Mouse (Mus musculus) heart, adult 2 months (tissue): ENCODE measurements around the gene Hspa8. TPM values are rescaled to one million over a fixed set of nuclear protein-coding genes. Genes with fewer than 3 reads are reported as not detected.

Experiments
- DNase-seq, 2 experiments: peaks; one replicate each; pipeline ENCODE4 v3.0.0; 2021
- H3K27ac ChIP-seq: fragments of 200-600 bp; 2 replicates; pipeline ENCODE4 v1.8.1; 2022
- H3K27me3 ChIP-seq: fragments of 200-500 bp; 2 replicates; pipeline ENCODE4 v1.6.1; 2012; ENCODE audit warnings: mild to moderate bottlenecking, low read length, inconsistent platforms, mixed read lengths; ENCODE audit not compliant: control insufficient read depth, insufficient read depth
- H3K36me3 ChIP-seq: fragments of 200-500 bp; 2 replicates; pipeline ENCODE4 v1.6.1; 2012; ENCODE audit warnings: low read length, inconsistent platforms; ENCODE audit not compliant: control insufficient read depth, insufficient read depth
- H3K4me1 ChIP-seq: fragments of 200-500 bp; 2 replicates; pipeline ENCODE4 v1.6.1; 2011; ENCODE audit warnings: low read length; ENCODE audit not compliant: control insufficient read depth, insufficient read depth
- H3K4me3 ChIP-seq: fragments of 200-600 bp; 2 replicates; pipeline ENCODE4 v1.8.1; 2022
- H3K79me2 ChIP-seq: fragments of 200-500 bp; replicated peaks from 2 replicates; pipeline ENCODE4 v1.6.1; 2012; ENCODE audit warnings: mild to moderate bottlenecking, inconsistent platforms, low read length, moderate library complexity, mixed read lengths; ENCODE audit not compliant: control insufficient read depth, insufficient read depth
- H3K9ac ChIP-seq: fragments of 200-500 bp; 2 replicates; pipeline ENCODE4 v1.6.1; 2012; ENCODE audit warnings: low read depth, mild to moderate bottlenecking, control low read depth, inconsistent platforms, low read length, mixed read lengths
- CTCF ChIP-seq: fragments of 200-600 bp; IDR thresholded peaks from 2 replicates; pipeline ENCODE4 v1.8.1; 2022; ENCODE audit warnings: antibody characterized with exemption, mild to moderate bottlenecking, moderate library complexity
- EP300 ChIP-seq: fragments of 200-500 bp; IDR thresholded peaks from 2 replicates; pipeline ENCODE4 v1.6.1; 2011; ENCODE audit warnings: low read depth, low read length, control low read depth; ENCODE audit not compliant: insufficient read depth
- POLR2A ChIP-seq: fragments of 200-500 bp; IDR thresholded peaks from 2 replicates; pipeline ENCODE4 v1.6.1; 2011; ENCODE audit warnings: mild to moderate bottlenecking, low read depth, low read length, control low read depth; ENCODE audit not compliant: insufficient read depth
- WGBS: fragments of 180-500 bp; shearing (Covaris S2); methylation state at CpG from one replicate; pipeline ENCODE4 v1.1.7; 2018; 5-methylcytosine and 5-hydroxymethylcytosine counted together
- intact Hi-C: fragments of 180-260 bp; cut with DNase I; formaldehyde crosslinking; loops from one replicate; pipeline ENCODE4 v1.15.1; 2025
- long read RNA-seq: library from polyadenylated mRNA; stranded (forward); transcript quantifications from one replicate; pipeline ENCODE4 v2.0.0, GENCODE M21; 2021
- polyA plus RNA-seq: library from polyadenylated mRNA; depleted of rRNA; stranded (reverse); fragments of >200 nt; gene quantifications from 2 replicates; pipeline ENCODE4 v1.2.3, GENCODE M21; 2012; rRNA removed
- total RNA-seq, 2 experiments: library from RNA; stranded (reverse); gene quantifications; 2 replicates each; pipeline ENCODE4 v1.2.3; 2021

The Hspa8 gene
- total RNA-seq (1,000 to 10,000 TPM; 1,540 to 1,554 TPM), polyA plus RNA-seq (2,007 and 3,319 TPM in 2 replicates)
- long read RNA-seq, transcript Hspa8-201 (9 exons, 2,394 nt) = major isoform, 1,484 of 1,597 reads
- long read RNA-seq, partial matches to known transcripts = 87 of 1,597 reads
- long read RNA-seq, other reads (novel, unspliced or antisense) = 26 of 1,597 reads

DNA sequence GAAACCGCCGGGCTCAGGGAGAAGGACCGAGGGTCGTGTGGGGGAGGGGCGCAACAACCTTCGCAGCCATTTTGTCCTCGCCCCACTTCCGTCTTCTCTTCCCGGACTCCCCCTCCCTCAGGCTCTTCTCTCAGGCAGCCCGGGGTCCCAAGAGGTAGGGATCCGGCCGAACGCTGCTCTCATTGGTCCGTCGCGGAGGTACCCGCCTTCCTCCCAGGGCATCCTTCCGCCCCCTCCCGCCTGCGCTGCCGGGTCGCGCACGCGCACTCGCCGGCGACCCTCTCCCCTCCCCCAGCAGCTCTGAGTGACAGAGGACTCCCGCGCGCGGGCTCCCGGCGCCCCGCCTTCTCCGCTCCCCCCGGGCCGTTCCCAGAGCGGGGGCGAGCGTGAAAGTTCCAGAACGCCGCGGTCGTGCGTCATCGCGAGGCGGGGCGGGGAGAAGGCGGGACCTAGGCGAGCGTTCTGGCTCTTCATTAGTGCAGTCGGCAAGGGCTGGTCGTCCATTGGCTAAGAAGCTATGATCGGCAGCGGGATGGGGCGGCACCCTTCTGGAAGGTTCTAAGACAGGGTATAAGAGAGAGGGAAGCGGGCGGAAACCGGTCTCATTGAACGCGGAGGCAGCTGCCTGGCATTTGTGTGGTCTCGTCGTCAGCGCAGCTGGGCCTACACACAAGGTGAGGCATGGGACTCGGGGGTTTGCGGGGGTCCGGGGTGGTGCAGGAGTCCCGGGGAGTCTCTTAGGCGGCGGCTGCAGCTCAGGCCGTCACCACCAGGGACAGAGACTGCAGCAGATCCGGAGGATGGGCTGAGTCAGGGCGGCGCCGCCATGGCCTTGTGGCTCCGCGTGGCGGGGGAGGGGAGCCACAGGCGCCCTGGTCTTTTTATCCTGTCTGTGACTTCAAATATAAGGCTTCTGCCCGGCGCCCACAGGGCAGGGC, at the start of gene Hspa8:
Hspa8 (plus strand) TSS at position 310 of the 938 bp plus-strand sequence.
- TF ChIP-seq EP300 (peak; percentile 98), POLR2A (peak; percentile 100), CTCF (peak; percentile 62)
- Histone ChIP-seq H3K79me2 (no peaks in the 10 kb centered on the region; the same call in 1 of the 2 replicates), H3K9ac (peak within 1 kb of the TSS; percentile 96), H3K4me3 (peak within 1 kb of the TSS; percentile 94), H3K27me3 (no peaks in the 10 kb centered on the region), H3K36me3 (peaks cover 28% of the 10 kb centered on the region), H3K27ac (peak within 1 kb of the TSS; percentile 100), H3K4me1 (peaks cover 10% of the 10 kb centered on the region)
- DNase-seq = peak; percentile 100
- WGBS = under 1% methylated on average over 83 of the region's 83 CpGs
- intact Hi-C loops = no loop called here

DNA sequence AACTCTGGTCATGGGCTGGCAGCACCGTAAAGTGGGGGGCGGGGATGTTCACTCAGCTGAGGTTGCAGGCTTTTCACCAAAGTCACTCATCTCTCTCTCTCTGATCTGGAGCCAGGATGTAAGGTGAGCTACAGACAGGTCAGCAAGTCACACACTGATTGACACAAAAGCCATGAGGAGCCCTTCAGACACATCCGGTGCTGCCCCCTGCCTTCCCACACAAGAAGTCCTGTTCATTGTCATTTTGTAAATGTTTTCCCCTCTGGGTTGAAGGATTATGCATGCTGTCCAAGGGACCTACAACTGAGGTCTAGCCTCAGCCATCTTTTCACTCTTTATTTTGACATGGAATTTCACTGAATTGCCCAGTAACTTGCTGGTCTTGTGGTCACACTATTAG, 49.0 kb upstream of the Hspa8 start:
- peak; percentile 19 for TF ChIP-seq CTCF
- no peak for TF ChIP-seq EP300
- TF ChIP-seq POLR2A = no peak
- no peak overlapping the region for H3K9ac ChIP-seq
- H3K4me3 ChIP-seq = no peak overlapping the region
- no peaks in the 10 kb centered on the region for H3K79me2 ChIP-seq
- H3K4me1 ChIP-seq = 0 out of 2 replicates have a peak, but pooled peaks cover 2% of the 10 kb centered on the region
- no peak for DNase-seq
- no peak overlapping the region for H3K27ac ChIP-seq
- intact Hi-C loops = loop anchor here (1.0 to 5.0 kb wide), 2 partner anchors 115 to 134 kb away; no protein-coding TSS in a partner anchor
- H3K36me3 ChIP-seq = no peaks in the 10 kb centered on the region
- H3K27me3 ChIP-seq = no peaks in the 10 kb centered on the region; the same call in 1 of the 2 replicates
- 79% methylated on average over 3 of the region's 3 CpGs for WGBS

DNA sequence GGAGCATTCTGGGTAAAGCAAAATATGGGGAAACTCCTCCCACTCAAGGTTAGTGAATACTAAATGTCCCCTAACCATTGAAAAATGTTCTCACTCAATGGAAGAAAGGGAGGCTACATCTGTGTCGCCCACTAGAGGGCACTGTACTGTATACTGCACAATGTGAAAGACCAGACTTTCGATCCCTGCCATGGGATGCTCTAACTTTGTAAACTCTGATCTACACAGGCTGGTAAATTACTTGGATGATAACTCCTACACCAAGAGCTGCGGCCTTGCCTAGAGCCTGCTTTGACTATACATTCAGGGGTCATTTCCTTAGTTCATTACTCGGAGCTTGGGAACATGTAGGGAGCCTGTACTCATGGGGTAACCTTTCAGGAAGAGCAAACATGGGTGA, 44.4 kb upstream of the Hspa8 start:
- intact Hi-C loops = loop anchor here (2.0 kb wide), 2 partner anchors 24 to 48 kb away; no protein-coding TSS in a partner anchor
- Histone ChIP-seq H3K79me2 (no peaks in the 10 kb centered on the region), H3K36me3 (no peaks in the 10 kb centered on the region), H3K27me3 (no peaks in the 10 kb centered on the region), H3K27ac (no peak overlapping the region), H3K4me1 (peaks cover 6% of the 10 kb centered on the region), H3K9ac (no peak overlapping the region; the same call in 1 of the 2 replicates), H3K4me3 (peak overlapping the region; percentile 29; the same call in 1 of the 2 replicates)
- WGBS = 16% methylated on average over 4 of the region's 4 CpGs
- DNase-seq = peak; percentile 47 to 49
- TF ChIP-seq POLR2A (no peak), EP300 (no peak), CTCF (peak; percentile 95)

DNA sequence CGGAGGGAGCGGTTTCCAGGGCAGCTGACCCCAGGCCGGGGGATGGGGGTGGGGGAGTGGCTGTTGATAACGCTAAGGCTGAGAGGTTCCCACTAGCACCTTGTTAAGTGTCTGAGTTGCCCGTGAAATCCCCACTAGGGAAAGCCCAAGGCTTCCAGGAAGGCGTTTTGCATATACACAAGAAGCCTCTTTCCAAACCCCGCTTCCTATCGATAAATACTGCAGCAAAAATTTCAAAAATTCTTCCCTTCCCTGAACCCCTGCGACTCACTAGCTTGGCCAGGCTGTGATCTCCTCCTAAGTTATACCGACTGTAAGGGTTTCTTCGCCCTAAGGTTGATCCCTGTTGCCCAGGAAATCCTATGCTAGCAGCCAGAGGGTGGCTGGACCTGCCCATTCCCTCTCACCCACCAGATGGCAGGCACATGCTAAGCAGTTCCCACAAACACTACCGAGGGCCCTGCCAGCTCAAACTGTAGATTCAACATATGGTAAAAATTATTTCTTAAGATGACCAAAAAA, 43.6 kb upstream of the Hspa8 start:
- H3K4me1 ChIP-seq = peaks cover 6% of the 10 kb centered on the region
- WGBS = 20% methylated on average over 12 of the region's 12 CpGs
- peak overlapping the region; percentile 42 for H3K9ac ChIP-seq
- H3K36me3 ChIP-seq = no peaks in the 10 kb centered on the region
- no peaks in the 10 kb centered on the region for H3K27me3 ChIP-seq
- no peak for TF ChIP-seq EP300
- TF ChIP-seq CTCF = peak; percentile 30
- intact Hi-C loops = loop anchor here (2.0 kb wide), 2 partner anchors 24 to 48 kb away; no protein-coding TSS in a partner anchor
- H3K4me3 ChIP-seq = peak overlapping the region; percentile 35
- no peaks in the 10 kb centered on the region for H3K79me2 ChIP-seq
- peak overlapping the region; percentile 90 for H3K27ac ChIP-seq
- DNase-seq = peak; percentile 55 to 63

DNA sequence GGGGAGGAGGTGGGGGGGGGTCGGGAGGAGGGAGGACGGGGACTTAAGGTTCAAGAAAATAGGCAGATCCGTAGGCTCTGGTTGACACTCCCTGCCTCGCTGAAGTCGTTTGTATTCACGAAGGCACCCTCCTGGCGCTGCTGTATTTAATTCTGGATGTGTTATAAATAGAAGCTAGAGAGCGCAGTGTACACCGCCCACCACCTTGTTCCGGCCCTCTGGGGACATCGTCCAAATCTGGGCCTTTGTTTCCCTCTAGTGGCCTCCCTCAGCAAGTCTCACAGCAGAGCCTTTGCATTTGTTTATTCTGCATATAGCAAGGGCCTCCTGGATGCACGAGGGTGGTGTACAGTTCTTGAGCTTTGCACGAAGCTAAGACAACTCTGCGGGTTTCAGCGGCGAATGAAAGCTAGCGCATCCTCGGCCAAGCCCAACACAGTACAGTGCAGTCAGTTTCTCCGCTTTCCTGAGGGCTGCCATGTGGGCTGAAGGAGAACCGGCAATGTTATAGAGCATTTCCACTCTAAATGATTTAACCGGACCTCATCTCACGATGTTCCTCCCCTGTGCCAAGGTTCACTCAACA, 43.0 kb upstream of the Hspa8 start:
- peaks cover 6% of the 10 kb centered on the region for H3K4me1 ChIP-seq
- no peaks in the 10 kb centered on the region for H3K79me2 ChIP-seq
- 3% methylated on average over 22 of the region's 22 CpGs for WGBS
- peak overlapping the region; percentile 35 for H3K4me3 ChIP-seq
- H3K36me3 ChIP-seq = no peaks in the 10 kb centered on the region
- peak; percentile 78 to 85 for DNase-seq
- H3K27ac ChIP-seq = peak overlapping the region; percentile 90
- H3K27me3 ChIP-seq = no peaks in the 10 kb centered on the region
- TF ChIP-seq EP300 = peak; percentile 73
- peak; percentile 70 for TF ChIP-seq POLR2A
- TF ChIP-seq CTCF = peak; percentile 67
- intact Hi-C loops = loop anchor here (2.0 kb wide), 2 partner anchors 23 to 47 kb away; no protein-coding TSS in a partner anchor
- H3K9ac ChIP-seq = peak overlapping the region; percentile 26; the same call in 1 of the 2 replicates
